Mouse (Mus musculus) megakaryocyte progenitor cell, adult 5-6 weeks (primary cell): ENCODE results near the gene Enpp6. TPM values are rescaled to one million over a fixed set of nuclear protein-coding genes. Genes with fewer than 3 reads are reported as not detected.

Source experiments
- total RNA-seq, 2 experiments: library from RNA; stranded (forward) in 1 of 2; stranded (reverse) in 1 of 2; fragments of 157-497, 149-512 nt in 1 of 2; fragments of 200-1000 nt in 1 of 2; gene quantifications; 2 replicates each; pipeline versions ENCODE4 v1.2.3 to v1.2.4; 2015 to 2017

Enpp6 gene
- total RNA-seq, 2 experiments from 2014 or later: not detected

Other genes starting within 250 kb of the Enpp6 start
- gene Irf2, start 247.2 kb upstream of the Enpp6 start, total RNA-seq (2015): 56.6 and 58.9 TPM in 2 replicates
- gene Irf2, start 247.2 kb upstream of the Enpp6 start, total RNA-seq (2017): 11.9 and 28.5 TPM in 2 replicates